Mouse (Mus musculus): Measurements from ENCODE around the gene Rai1.

Rai1 gene

GRCm38 (mm10) chr11:60190055-60190641 lies 85.3 kb downstream of the Rai1 start:
- no peak for DNase-seq (ENCODE audit: low read depth, low spot score)

GRCm38 (mm10) chr11:60192534-60192933 lies 87.7 kb downstream of the Rai1 start:
- no peak for DNase-seq (ENCODE audit: low read depth, low spot score)

DNA sequence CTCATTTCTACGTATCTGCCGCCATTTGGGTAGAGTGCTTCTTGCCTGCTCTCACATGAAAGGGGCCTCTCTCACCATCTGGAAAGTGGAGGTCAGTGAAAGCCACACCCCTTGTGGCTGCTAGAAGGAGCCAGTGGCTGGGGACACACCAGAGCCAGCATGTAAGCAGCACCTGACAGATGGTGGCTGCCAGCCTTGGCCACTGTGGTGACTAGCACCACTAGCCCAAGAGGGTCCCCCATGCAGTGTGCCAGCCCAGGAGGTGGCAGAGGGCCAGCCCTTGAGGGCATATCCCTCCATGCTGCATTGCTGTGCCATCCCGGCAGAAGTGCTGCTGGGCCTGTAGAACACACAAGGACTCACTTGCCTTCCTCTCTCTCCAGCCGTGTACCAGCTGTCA lies 88.7 kb downstream of the Rai1 start:
- DNase-seq (ENCODE audit: low read depth, low spot score): no peak

GRCm38 (mm10) chr11:60195108-60195507 lies 90.3 kb downstream of the Rai1 start:
- DNase-seq (ENCODE audit: low read depth, low spot score): no peak

DNA sequence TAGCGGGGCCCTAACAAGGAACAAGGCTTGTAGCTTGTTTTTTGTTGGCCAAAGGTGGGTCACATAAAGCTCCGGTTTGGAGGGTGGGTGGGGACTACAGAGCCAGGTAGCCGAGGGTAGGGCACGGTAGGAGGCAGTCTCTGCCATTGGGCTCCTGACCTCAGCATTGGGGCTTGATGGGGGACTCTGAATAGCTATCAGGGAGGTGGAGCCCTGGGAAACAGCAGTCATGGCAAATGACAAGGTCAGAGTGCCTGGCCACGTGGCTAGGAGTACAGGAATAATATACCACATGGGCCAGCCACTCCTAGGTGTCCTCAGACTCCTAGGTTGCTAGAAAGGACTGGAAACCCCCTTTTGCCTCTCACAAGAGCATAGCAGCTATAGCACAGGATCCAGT lies 91.5 kb downstream of the Rai1 start:
- DNase-seq (ENCODE audit: low read depth, low spot score): no peak

- no peak for DNase-seq (ENCODE audit: low read depth, low spot score)
Measured at GRCm38 (mm10) chr11:60197998-60198619, 93.3 kb downstream of the Rai1 start.

GRCm38 (mm10) chr11:60198651-60199050 lies 93.8 kb downstream of the Rai1 start:
- no peak for DNase-seq (ENCODE audit: low read depth, low spot score)

GRCm38 (mm10) chr11:60199702-60200184 lies 94.9 kb downstream of the Rai1 start:
- DNase-seq (ENCODE audit: low read depth, low spot score): no peak

GRCm38 (mm10) chr11:60200384-60200783 lies 95.6 kb downstream of the Rai1 start:
- no peak for DNase-seq (ENCODE audit: low read depth, low spot score)

- no peak for DNase-seq (ENCODE audit: low read depth, low spot score)
Measured at GRCm38 (mm10) chr11:60202710-60203638, 98.2 kb downstream of the Rai1 start.

GRCm38 (mm10) chr11:60205026-60205425 lies 100.2 kb downstream of the Rai1 start:
- DNase-seq (ENCODE audit: low read depth, low spot score): no peak

DNA sequence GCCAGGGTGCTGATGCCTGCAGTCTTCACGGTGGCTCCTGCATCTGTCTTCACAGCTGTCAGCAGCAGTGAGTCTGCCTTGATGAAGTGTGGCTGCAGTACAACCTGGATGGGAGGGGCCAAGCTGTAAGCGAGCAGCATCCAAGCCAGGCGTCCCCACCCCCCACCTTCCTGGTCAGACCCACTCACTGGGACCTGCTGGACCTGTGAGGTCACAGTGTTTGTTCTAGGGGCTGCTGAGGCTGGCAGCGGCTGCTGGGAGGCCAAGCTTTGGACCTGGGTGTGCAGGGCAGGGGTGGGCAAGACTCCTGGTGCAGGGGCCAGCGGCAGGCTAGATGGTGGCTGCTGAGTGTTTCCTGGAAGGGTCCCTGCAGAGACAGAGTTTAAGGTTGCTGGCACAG lies 101.4 kb downstream of the Rai1 start:
- DNase-seq (ENCODE audit: low read depth, low spot score): no peak

GRCm38 (mm10) chr11:60208201-60208600 lies 103.4 kb downstream of the Rai1 start:
- DNase-seq (ENCODE audit: low read depth, low spot score): no peak

GRCm38 (mm10) chr11:60208712-60209111 lies 103.9 kb downstream of the Rai1 start:
- DNase-seq (ENCODE audit: low read depth, low spot score): no peak

DNA sequence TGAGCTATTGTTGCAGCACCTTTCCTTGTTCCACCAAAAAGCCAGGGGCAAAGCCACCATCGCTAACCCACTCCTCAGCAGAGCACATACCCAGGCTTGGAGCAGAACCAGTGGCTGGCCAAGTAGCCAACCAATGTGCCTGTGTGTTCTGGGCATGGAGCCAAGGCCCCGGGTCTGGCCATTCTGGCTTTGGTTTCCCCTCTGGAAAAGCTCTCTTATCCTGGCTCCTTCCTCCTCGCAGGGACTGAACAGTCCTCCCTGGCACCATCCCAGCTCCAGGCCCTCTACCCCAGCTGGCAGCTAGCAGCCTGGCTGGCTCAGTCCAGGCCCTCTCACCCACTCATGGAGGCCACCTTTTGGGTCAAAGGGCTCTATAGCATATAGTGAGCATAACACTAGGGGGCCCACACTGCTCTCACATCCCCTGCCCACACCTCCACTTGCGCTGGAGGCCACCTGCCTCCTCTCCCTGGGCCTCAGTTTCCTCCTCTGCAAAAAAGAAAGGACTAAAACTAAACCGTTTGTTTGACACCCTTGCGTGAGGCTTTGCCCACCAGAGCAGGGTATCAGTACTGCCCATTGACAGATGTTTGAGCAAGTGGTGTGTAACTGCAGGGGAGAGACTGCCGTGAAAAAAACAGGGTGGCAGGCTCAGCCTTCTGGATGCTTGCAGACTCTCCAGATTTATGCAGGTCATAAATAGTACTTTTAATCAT lies 104.6 kb downstream of the Rai1 start:
- DNase-seq (ENCODE audit: low read depth, low spot score): peak; percentile 65

DNA sequence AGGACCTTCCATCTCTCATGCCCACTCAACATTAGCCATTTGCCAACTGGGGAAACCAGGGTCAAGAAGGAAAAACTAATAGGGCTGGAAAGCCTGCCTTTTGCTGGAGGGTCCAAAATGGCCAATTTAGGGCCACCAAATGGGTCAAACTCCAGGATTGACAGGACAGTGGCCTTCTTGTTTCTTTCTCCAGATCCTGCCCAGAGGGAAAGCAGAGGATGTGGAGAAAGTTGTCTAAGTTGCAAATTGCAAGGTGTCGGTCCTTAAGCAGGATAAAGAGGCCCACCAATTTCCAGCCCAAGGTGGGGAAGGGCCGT lies 105.1 kb downstream of the Rai1 start:
- DNase-seq (ENCODE audit: low read depth, low spot score): no peak

DNA sequence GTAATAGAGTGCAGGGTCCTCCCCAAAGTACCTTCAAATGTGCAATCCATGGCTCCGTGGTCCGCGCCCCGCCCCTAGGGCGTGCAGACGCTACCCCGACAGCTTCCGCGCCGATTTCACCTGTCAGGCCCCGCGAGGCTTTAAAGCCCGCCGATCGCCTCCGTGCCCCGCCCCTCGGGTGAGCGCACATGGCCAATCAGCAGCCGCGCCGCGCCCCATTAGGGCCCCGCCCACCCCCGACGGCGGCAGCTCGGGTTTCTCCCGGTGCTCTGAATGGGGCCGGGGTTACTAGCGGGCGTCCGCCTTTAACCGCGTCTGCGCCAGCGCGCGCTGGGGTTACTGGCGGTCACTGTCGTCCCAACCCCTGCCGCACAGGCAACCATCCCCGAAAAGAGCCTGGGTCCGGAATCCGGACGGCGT lies 105.5 kb downstream of the Rai1 start:
- DNase-seq (ENCODE audit: low read depth, low spot score): peak; percentile 82

DNA sequence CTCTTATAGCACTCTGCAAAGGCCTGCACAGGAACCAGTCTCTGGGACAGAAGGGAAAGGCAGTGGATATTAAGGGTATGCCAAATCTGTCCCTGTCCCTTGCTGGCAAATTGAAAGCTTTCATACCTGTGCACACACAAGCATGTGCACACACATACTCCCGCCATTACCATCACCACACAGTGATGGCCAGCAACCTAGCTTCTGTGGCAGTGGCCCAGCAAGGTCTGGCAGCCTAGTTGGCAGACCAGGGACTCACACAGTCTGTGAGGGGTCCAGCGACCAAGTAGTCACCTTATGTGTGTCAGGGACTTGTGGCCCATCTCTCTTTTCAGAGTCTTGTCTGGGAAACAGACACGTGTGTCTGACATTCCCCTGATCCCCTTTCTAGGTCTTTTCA lies 106.3 kb downstream of the Rai1 start:
- DNase-seq (ENCODE audit: low read depth, low spot score): no peak

DNA sequence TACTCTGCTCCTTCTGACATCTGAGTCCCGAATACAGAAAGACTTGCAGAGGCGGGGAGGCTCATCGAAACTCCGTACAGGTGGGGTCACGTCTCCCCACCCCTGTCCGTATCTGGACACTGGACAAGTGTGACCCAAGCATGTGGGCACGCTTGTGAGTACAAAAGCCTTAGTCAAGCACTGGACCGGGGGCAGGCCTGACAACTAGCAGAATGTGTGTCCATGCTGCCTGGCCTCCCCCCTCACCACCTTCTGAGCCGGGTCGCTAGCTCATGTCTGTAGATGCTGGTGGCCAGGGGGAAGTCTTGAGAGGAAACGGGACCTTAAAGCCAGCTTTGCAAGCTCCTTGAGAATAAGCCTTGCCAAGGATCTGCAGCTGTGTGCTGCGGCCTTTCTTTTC lies 106.9 kb downstream of the Rai1 start:
- no peak for DNase-seq (ENCODE audit: low read depth, low spot score)

DNA sequence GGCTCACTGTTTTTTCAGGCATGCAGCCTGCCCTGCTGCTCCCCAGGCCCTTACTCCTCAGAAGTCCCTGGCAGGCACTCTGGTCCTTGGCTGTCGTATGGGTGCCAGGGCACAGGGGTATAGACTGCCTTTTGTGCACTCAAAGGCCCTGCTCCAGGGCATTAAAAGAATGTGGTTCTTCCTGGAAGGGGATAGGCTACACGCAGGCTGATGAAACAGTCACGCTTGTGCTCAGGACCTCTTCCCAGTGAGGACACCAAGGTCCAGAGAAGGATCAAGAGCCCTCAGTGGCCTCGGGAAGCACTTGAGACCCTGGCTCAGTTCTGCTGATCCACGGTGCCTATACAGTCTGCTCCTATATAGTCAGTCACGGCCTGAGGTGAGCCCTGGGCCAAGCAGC lies 108.5 kb downstream of the Rai1 start:
- no peak for DNase-seq (ENCODE audit: low read depth, low spot score)

- no peak for DNase-seq (ENCODE audit: low read depth, low spot score)
Measured at GRCm38 (mm10) chr11:60216671-60217070, 111.9 kb downstream of the Rai1 start.

DNA sequence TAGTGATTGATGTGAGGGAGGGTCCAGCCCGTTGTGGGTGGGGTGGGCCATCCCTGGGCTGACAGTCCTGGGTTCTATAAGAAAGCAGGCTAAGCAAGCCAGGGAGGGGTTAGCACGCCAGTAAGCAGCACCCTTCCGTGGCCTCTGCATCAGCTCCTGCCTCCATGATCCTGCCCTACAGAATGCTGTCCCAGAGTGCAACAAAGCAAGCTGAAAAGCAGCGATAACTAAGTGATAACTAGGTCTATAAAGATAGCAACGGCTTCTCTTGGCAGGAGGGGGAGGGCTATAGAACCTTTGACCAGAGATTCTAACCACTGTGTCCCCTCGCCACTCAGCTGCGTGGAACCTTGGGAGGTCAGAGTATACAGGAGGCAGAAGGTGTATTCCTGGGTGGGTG lies 112.7 kb downstream of the Rai1 start:
- DNase-seq (ENCODE audit: low read depth, low spot score): no peak

Measured in brain, embryonic 18.5 days (tissue).